Mouse (Mus musculus) thymus, adult 2 months (tissue): Measurements from ENCODE around the gene Ankrd13c.

Source experiments
- CTCF ChIP-seq: fragments of 200-500 bp; IDR thresholded peaks from 2 replicates; pipeline ENCODE4 v1.5.1; 2012; ENCODE audit warnings: mild to moderate bottlenecking, control low read depth, low read length, moderate library complexity, borderline replicate concordance; ENCODE audit not compliant: control insufficient read depth, poor library complexity, insufficient read depth; ENCODE audit errors: extremely low read depth
- POLR2A ChIP-seq: fragments of 200-500 bp; IDR thresholded peaks from 2 replicates; pipeline ENCODE4 v1.6.1; 2012; ENCODE audit warnings: mild to moderate bottlenecking, low read length, control low read depth, moderate library complexity; ENCODE audit not compliant: control insufficient read depth, poor library complexity, insufficient read depth; ENCODE audit errors: extremely low read depth

DNA sequence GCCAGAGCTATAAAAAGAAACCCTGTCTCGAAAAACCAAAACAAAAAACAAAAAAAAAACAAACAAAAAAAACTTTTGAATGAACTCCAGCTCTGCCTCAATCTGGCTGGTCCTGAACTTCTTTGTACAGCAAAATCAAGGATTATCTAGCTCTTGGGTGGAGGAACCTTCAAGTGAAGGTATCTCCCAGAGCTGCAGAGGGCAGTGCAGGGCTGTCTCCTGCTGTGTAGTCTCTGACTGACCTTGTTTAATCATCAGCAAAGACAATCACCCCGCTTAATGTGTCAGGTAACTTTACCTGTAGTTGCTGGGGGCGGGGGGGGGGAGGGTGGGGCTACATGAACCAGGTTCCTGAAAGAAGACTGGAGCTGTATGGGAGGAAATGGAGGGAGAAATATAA is 15.4 kb upstream of the Ankrd13c start:
- no peak for TF ChIP-seq CTCF
- no peak for TF ChIP-seq POLR2A
